Mouse (Mus musculus): ENCODE results near the gene Sct. TPM values are rescaled to one million over a fixed set of nuclear protein-coding genes. Genes with fewer than 3 reads are reported as not detected.

Sct gene
- 7.2 and 11.2 TPM in 2 replicates for polyA plus RNA-seq (2015; fragmentation: Nextera tagmentation; extraction: Ambion mirVana)

GRCm38 (mm10) chr7:141278766-141279590 is at the start of gene Sct:
TSS of gene Sct (minus strand) at chr7:141279133.

GRCm38 (mm10) chr7:141327469-141328372 is 48.8 kb upstream of the Sct start, which contains the start of the genes Deaf1 and Tmem80:
TSS of gene Deaf1 (minus strand) at chr7:141327690.
TSS of gene Tmem80 (plus strand) at chr7:141327739.

GRCm38 (mm10) chr7:141291921-141292582 is 13.1 kb upstream of the Sct start, which contains the start of gene Drd4:
TSS of gene Drd4 (plus strand) at chr7:141292006.

GRCm38 (mm10) chr7:141276546-141276945 is 2.4 kb downstream of the Sct start, which contains the start of gene Cdhr5:
TSS of gene Cdhr5 (minus strand) at chr7:141276786.

GRCm38 (mm10) chr7:141265739-141266561 is 13.0 kb downstream of the Sct start, which contains the start of gene Irf7:
TSS of gene Irf7 (minus strand) at chr7:141266481.

Other genes with a start within 250 kb of the Sct start
- gene B4galnt4, start 218.0 kb downstream of the Sct start, polyA plus RNA-seq (2015; fragmentation: Nextera tagmentation; extraction: Ambion mirVana), result 0.56 TPM in 1 of 2 replicates, not detected in the other
- 0.46 and 4.1 TPM in 2 replicates for gene Pkp3, start 200.9 kb downstream of the Sct start, polyA plus RNA-seq (2015; fragmentation: Nextera tagmentation; extraction: Ambion mirVana)
- gene Sigirr, start 178.6 kb downstream of the Sct start, polyA plus RNA-seq (2015; fragmentation: Nextera tagmentation; extraction: Ambion mirVana), result 2.8 and 3.8 TPM in 2 replicates
- gene Ano9, start 161.3 kb downstream of the Sct start, polyA plus RNA-seq (2015; fragmentation: Nextera tagmentation; extraction: Ambion mirVana), result 0.93 TPM in 1 of 2 replicates, not detected in the other
- 29.8 and 34.4 TPM in 2 replicates for gene Ptdss2, start 156.8 kb downstream of the Sct start, polyA plus RNA-seq (2015; fragmentation: Nextera tagmentation; extraction: Ambion mirVana)
- gene Rnh1, start 106.3 kb downstream of the Sct start, polyA plus RNA-seq (2015; fragmentation: Nextera tagmentation; extraction: Ambion mirVana), result 80.7 and 92.6 TPM in 2 replicates
- gene Hras, start 85.1 kb downstream of the Sct start, polyA plus RNA-seq (2015; fragmentation: Nextera tagmentation; extraction: Ambion mirVana), result 168 and 179 TPM in 2 replicates
- gene Lrrc56, start 85.0 kb downstream of the Sct start, polyA plus RNA-seq (2015; fragmentation: Nextera tagmentation; extraction: Ambion mirVana), result 2.4 and 3.6 TPM in 2 replicates
- gene Lmntd2, start 65.1 kb downstream of the Sct start, polyA plus RNA-seq (2015; fragmentation: Nextera tagmentation; extraction: Ambion mirVana), result 0.18 TPM in 1 of 2 replicates, not detected in the other
- gene Rassf7, start 63.3 kb downstream of the Sct start, polyA plus RNA-seq (2015; fragmentation: Nextera tagmentation; extraction: Ambion mirVana), result 26.0 and 26.8 TPM in 2 replicates
- gene Phrf1, start 50.3 kb downstream of the Sct start, polyA plus RNA-seq (2015; fragmentation: Nextera tagmentation; extraction: Ambion mirVana), result 18.7 and 20.2 TPM in 2 replicates
- gene Irf7, start 12.7 kb downstream of the Sct start, polyA plus RNA-seq (2015; fragmentation: Nextera tagmentation; extraction: Ambion mirVana), result 7.6 and 9.4 TPM in 2 replicates
- gene Cdhr5, start 2.3 kb downstream of the Sct start, polyA plus RNA-seq (2015; fragmentation: Nextera tagmentation; extraction: Ambion mirVana), result 1.9 and 2.4 TPM in 2 replicates
- gene Drd4, start 12.9 kb upstream of the Sct start, polyA plus RNA-seq (2015; fragmentation: Nextera tagmentation; extraction: Ambion mirVana), result 0.23 and 0.56 TPM in 2 replicates
- gene Deaf1, start 48.6 kb upstream of the Sct start, polyA plus RNA-seq (2015; fragmentation: Nextera tagmentation; extraction: Ambion mirVana), result 30.0 and 33.3 TPM in 2 replicates
- 21.3 and 21.5 TPM in 2 replicates for gene Tmem80, start 48.6 kb upstream of the Sct start, polyA plus RNA-seq (2015; fragmentation: Nextera tagmentation; extraction: Ambion mirVana)
- gene Eps8l2, start 59.7 kb upstream of the Sct start, polyA plus RNA-seq (2015; fragmentation: Nextera tagmentation; extraction: Ambion mirVana), result 2.2 and 2.4 TPM in 2 replicates
- gene Taldo1, start 113.1 kb upstream of the Sct start, polyA plus RNA-seq (2015; fragmentation: Nextera tagmentation; extraction: Ambion mirVana), result 210 and 316 TPM in 2 replicates
- 25.7 and 27.1 TPM in 2 replicates for gene Gatd1, start 135.0 kb upstream of the Sct start, polyA plus RNA-seq (2015; fragmentation: Nextera tagmentation; extraction: Ambion mirVana)
- 0.40 and 0.59 TPM in 2 replicates for gene Cend1, start 150.4 kb upstream of the Sct start, polyA plus RNA-seq (2015; fragmentation: Nextera tagmentation; extraction: Ambion mirVana)
- 15.8 and 17.3 TPM in 2 replicates for gene Slc25a22, start 158.8 kb upstream of the Sct start, polyA plus RNA-seq (2015; fragmentation: Nextera tagmentation; extraction: Ambion mirVana)
- 1.2 and 1.8 TPM in 2 replicates for gene Pidd1, start 164.9 kb upstream of the Sct start, polyA plus RNA-seq (2015; fragmentation: Nextera tagmentation; extraction: Ambion mirVana)
- 941 and 958 TPM in 2 replicates for gene Rplp2, start 168.2 kb upstream of the Sct start, polyA plus RNA-seq (2015; fragmentation: Nextera tagmentation; extraction: Ambion mirVana)
- 249 and 404 TPM in 2 replicates for gene Pnpla2, start 176.1 kb upstream of the Sct start, polyA plus RNA-seq (2015; fragmentation: Nextera tagmentation; extraction: Ambion mirVana)
- gene Cracr2b, start 182.0 kb upstream of the Sct start, polyA plus RNA-seq (2015; fragmentation: Nextera tagmentation; extraction: Ambion mirVana), result 13.8 and 15.2 TPM in 2 replicates
- 18.0 and 21.8 TPM in 2 replicates for gene Cd151, start 188.3 kb upstream of the Sct start, polyA plus RNA-seq (2015; fragmentation: Nextera tagmentation; extraction: Ambion mirVana)
- 45.8 and 47.8 TPM in 2 replicates for gene Polr2l, start 196.0 kb upstream of the Sct start, polyA plus RNA-seq (2015; fragmentation: Nextera tagmentation; extraction: Ambion mirVana)
- 43.1 and 47.4 TPM in 2 replicates for gene Tspan4, start 196.1 kb upstream of the Sct start, polyA plus RNA-seq (2015; fragmentation: Nextera tagmentation; extraction: Ambion mirVana)